Mouse (Mus musculus) heart, adult 2 months (tissue): ENCODE data around the gene Cilp. TPM values are rescaled to one million over a fixed set of nuclear protein-coding genes. Genes with fewer than 3 reads are reported as not detected.

Experiments
- DNase-seq, 2 experiments: peaks; one replicate each; pipeline ENCODE4 v3.0.0; 2021
- H3K27ac ChIP-seq: fragments of 200-600 bp; 2 replicates; pipeline ENCODE4 v1.8.1; 2022
- H3K27me3 ChIP-seq: fragments of 200-500 bp; 2 replicates; pipeline ENCODE4 v1.6.1; 2012; ENCODE audit warnings: mild to moderate bottlenecking, low read length, inconsistent platforms, mixed read lengths; ENCODE audit not compliant: control insufficient read depth, insufficient read depth
- H3K36me3 ChIP-seq: fragments of 200-500 bp; 2 replicates; pipeline ENCODE4 v1.6.1; 2012; ENCODE audit warnings: low read length, inconsistent platforms; ENCODE audit not compliant: control insufficient read depth, insufficient read depth
- H3K4me1 ChIP-seq: fragments of 200-500 bp; 2 replicates; pipeline ENCODE4 v1.6.1; 2011; ENCODE audit warnings: low read length; ENCODE audit not compliant: control insufficient read depth, insufficient read depth
- H3K4me3 ChIP-seq: fragments of 200-600 bp; 2 replicates; pipeline ENCODE4 v1.8.1; 2022
- H3K79me2 ChIP-seq: fragments of 200-500 bp; replicated peaks from 2 replicates; pipeline ENCODE4 v1.6.1; 2012; ENCODE audit warnings: mild to moderate bottlenecking, inconsistent platforms, low read length, moderate library complexity, mixed read lengths; ENCODE audit not compliant: control insufficient read depth, insufficient read depth
- H3K9ac ChIP-seq: fragments of 200-500 bp; 2 replicates; pipeline ENCODE4 v1.6.1; 2012; ENCODE audit warnings: low read depth, mild to moderate bottlenecking, control low read depth, inconsistent platforms, low read length, mixed read lengths
- CTCF ChIP-seq: fragments of 200-600 bp; IDR thresholded peaks from 2 replicates; pipeline ENCODE4 v1.8.1; 2022; ENCODE audit warnings: antibody characterized with exemption, mild to moderate bottlenecking, moderate library complexity
- EP300 ChIP-seq: fragments of 200-500 bp; IDR thresholded peaks from 2 replicates; pipeline ENCODE4 v1.6.1; 2011; ENCODE audit warnings: low read depth, low read length, control low read depth; ENCODE audit not compliant: insufficient read depth
- POLR2A ChIP-seq: fragments of 200-500 bp; IDR thresholded peaks from 2 replicates; pipeline ENCODE4 v1.6.1; 2011; ENCODE audit warnings: mild to moderate bottlenecking, low read depth, low read length, control low read depth; ENCODE audit not compliant: insufficient read depth
- WGBS: fragments of 180-500 bp; shearing (Covaris S2); methylation state at CpG from one replicate; pipeline ENCODE4 v1.1.7; 2018; 5-methylcytosine and 5-hydroxymethylcytosine counted together
- intact Hi-C: fragments of 180-260 bp; cut with DNase I; formaldehyde crosslinking; loops from one replicate; pipeline ENCODE4 v1.15.1; 2025
- polyA plus RNA-seq: library from polyadenylated mRNA; depleted of rRNA; stranded (reverse); fragments of >200 nt; gene quantifications from 2 replicates; pipeline ENCODE4 v1.2.3, GENCODE M21; 2012
- total RNA-seq, 2 experiments: library from RNA; stranded (reverse); gene quantifications; 2 replicates each; pipeline ENCODE4 v1.2.3; 2021

The Cilp gene
- total and polyA plus RNA-seq, 3 experiments: 3.0 to 4.8 (median 4.8) TPM

DNA sequence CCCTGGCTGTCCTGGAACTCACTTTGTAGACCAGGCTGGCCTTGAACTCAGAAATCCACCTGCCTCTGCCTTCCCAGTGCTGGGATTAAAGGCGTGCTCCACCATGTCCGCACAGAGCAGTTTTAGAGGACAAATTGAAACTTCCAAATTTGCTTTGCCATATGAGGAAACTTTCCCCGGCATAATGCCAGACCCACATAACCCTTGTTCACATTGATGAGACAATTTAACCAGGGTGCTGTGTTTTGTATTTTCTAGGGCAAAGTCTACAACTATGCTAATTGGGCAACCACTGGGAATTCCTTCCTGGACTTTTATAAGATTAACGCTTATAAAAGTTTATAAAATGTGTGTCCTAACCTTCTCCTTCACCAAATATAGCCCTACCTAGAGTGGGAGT is 25.0 kb downstream of the Cilp start:
- H3K27ac ChIP-seq: no peak overlapping the region
- H3K4me1 ChIP-seq: no peaks in the 10 kb centered on the region
- no peaks in the 10 kb centered on the region for H3K27me3 ChIP-seq
- H3K79me2 ChIP-seq: no peaks in the 10 kb centered on the region
- H3K9ac ChIP-seq: no peak overlapping the region
- no peak for TF ChIP-seq POLR2A
- no peak for TF ChIP-seq CTCF
- TF ChIP-seq EP300: no peak
- no peaks in the 10 kb centered on the region; the same call in 1 of the 2 replicates for H3K36me3 ChIP-seq
- DNase-seq: no peak
- intact Hi-C loops: loop anchor here (5.0 kb wide), 1 partner anchor 57 kb away; the partner anchor contains the start of gene Pdcd7
- no peak overlapping the region for H3K4me3 ChIP-seq
- WGBS: 92% methylated on average over 4 of the region's 4 CpGs

DNA sequence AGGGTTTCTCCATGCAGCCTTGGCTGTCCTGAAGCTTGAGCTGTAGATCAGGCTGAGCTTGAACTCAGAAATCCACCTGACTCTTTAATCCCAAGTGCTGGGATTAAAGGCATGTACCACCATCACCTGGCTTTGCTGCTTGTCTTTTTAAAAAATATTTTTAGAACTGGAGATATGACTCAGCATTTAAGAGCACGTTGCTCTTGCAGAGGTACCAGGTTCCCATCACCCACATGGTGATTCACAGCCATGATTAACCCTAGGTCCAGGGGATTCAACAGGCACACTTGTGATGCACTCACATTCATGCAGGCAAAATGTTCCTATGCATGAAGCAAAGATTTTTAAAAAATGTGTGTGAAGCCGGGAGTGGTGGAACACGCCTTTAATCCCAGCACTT is 27.4 kb downstream of the Cilp start:
- H3K27me3 ChIP-seq: no peaks in the 10 kb centered on the region
- no peaks in the 10 kb centered on the region for H3K79me2 ChIP-seq
- no peak overlapping the region for H3K9ac ChIP-seq
- H3K36me3 ChIP-seq: peaks cover 6% of the 10 kb centered on the region
- no peak for TF ChIP-seq EP300
- TF ChIP-seq CTCF: no peak
- TF ChIP-seq POLR2A: no peak
- H3K4me3 ChIP-seq: no peak overlapping the region
- H3K27ac ChIP-seq: no peak overlapping the region
- 77% methylated on average over 3 of the region's 3 CpGs for WGBS
- H3K4me1 ChIP-seq: no peaks in the 10 kb centered on the region
- intact Hi-C loops: loop anchor here (5.0 kb wide), 1 partner anchor 55 kb away; the partner anchor contains the start of gene Pdcd7
- DNase-seq: no peak

GRCm38 (mm10) chr9:65293119-65293518 is 28.1 kb downstream of the Cilp start:
- Histone ChIP-seq H3K79me2 (peaks cover 2% of the 10 kb centered on the region; the same call in 1 of the 2 replicates), H3K36me3 (peaks cover 6% of the 10 kb centered on the region), H3K4me3 (peak overlapping the region; percentile 94), H3K27me3 (no peaks in the 10 kb centered on the region), H3K9ac (peak overlapping the region; percentile 79), H3K4me1 (no peaks in the 10 kb centered on the region), H3K27ac (peak overlapping the region; percentile 96)
- intact Hi-C loops: loop anchor here (5.0 kb wide), 1 partner anchor 54 kb away; the partner anchor contains the start of gene Pdcd7
- no peak for DNase-seq
- TF ChIP-seq EP300 (no peak), POLR2A (no peak), CTCF (no peak)
- WGBS: 9% methylated on average over 5 of the region's 5 CpGs

DNA sequence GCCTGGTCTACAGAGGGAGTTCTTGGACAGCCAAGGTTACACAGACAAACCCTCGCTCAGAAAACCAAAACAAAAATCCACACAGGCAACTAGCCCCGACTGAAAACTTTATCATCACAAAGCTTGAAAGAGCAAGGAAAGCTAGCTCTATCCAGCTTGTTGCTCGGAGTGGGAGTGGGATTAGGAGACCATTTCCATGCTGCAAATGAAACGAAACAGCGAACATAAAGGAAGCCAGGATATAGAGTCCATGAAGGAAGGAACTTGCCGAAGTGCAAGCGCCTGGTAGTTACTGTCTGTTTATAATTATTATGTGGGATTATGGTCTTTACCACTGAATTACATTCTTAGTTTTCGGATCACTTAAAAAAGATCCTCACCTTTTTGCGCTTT is 28.6 kb downstream of the Cilp start:
- Histone ChIP-seq H3K36me3 (peaks cover 7% of the 10 kb centered on the region), H3K4me3 (peak overlapping the region; percentile 94), H3K27me3 (no peaks in the 10 kb centered on the region), H3K27ac (peak overlapping the region; percentile 96), H3K9ac (peak overlapping the region; percentile 79), H3K4me1 (no peaks in the 10 kb centered on the region), H3K79me2 (peaks cover 2% of the 10 kb centered on the region; the same call in 1 of the 2 replicates)
- under 1% methylated on average over 9 of the region's 9 CpGs for WGBS
- TF ChIP-seq EP300 (no peak), CTCF (no peak), POLR2A (no peak)
- intact Hi-C loops: loop anchor here (5.0 kb wide), 1 partner anchor 54 kb away; the partner anchor contains the start of gene Pdcd7
- no peak for DNase-seq

DNA sequence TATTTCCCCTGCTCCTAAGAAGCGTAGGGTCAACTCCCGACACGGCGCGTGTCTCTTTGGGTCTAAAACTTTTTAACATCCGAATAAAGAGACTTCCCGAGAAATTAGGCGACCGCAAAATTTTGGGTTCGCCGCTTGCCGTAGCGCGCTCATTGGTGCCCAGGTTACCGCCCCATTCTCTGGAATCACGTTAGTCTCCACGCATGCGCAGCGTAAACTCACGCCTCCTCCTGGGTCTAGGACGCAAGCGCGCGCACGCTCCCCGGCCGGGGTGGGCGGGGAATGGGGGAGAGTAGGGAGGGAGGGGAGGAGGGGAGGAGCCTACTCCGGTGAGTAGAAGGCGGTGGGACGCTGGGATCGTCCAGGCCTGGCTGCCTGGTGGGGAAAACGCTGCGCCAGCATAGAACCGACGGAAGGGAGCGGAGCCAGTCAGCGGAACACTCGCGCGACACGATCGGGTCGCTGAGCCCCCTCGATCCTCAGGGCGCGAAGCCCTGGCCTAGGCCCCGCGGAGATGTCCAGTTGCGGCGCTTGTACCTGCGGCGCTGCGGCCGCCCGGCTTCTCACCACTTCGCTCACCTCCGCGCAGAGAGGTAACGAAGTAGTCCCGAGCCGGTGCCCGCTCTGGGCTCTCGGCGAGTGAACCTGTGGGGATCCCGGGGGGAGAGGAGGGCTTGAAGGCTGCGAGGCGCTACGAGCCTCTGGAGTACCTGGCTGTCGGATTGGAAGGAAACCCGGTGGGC is 29.2 kb downstream of the Cilp start, which contains the start of gene Clpx:
Gene Clpx, plus strand, starts transcription at position 288 of the 743 bp plus-strand sequence.
- Histone ChIP-seq H3K4me3 (peak within 1 kb of the TSS; percentile 94), H3K36me3 (peaks cover 13% of the 10 kb centered on the region), H3K27me3 (no peaks in the 10 kb centered on the region), H3K27ac (peak within 1 kb of the TSS; percentile 96), H3K9ac (peak within 1 kb of the TSS; percentile 79), H3K4me1 (no peaks in the 10 kb centered on the region; the same call in 1 of the 2 replicates), H3K79me2 (peaks cover 2% of the 10 kb centered on the region; the same call in 1 of the 2 replicates)
- DNase-seq: peak; percentile 98
- under 1% methylated on average over 71 of the region's 71 CpGs for whole genome bisulfite sequencing
- intact Hi-C loops: loop anchor here (5.0 kb wide), 1 partner anchor 53 kb away; the partner anchor contains the start of gene Pdcd7
- TF ChIP-seq CTCF (peak; percentile 14; the same call in 1 of the 2 replicates), POLR2A (peak; percentile 93), EP300 (peak; percentile 82; the same call in 1 of the 2 replicates)
